Comparison of ENCODE assay signal across 8 mouse cellular contexts in genomic region chr1:132139416-132139864, GRCm38 (mm10). TPM values are rescaled to one million over a fixed set of nuclear protein-coding genes. Genes with fewer than 3 reads are reported as not detected.
DNase-seq lines count a peak whose midpoint lies in the region; ATAC-seq and TF ChIP-seq lines count a peak whose summit lies in the region.

Gene Cdk18, minus strand, starts transcription at chr1:132139684.

- H3K27ac ChIP-seq in embryonic facial prominence, embryonic 13.5 days: no peak within 1 kb of the TSS
- H3K27ac ChIP-seq in heart, embryonic 15.5 days: no peak within 1 kb of the TSS
- no peak within 1 kb of the TSS for H3K27ac ChIP-seq in liver, embryonic 16.5 days (ENCODE audit: low read length)
- H3K27ac ChIP-seq in neural tube, embryonic 13.5 days (replicated peaks): no peak within 1 kb of the TSS

- peak; percentile 53; the same call in 1 of the 2 replicates for ATAC-seq in embryonic facial prominence, embryonic 13.5 days (ENCODE audit: insufficient number of reproducible peaks, insufficient read depth, low FRiP score, low TSS enrichment, low read depth)
- peak; percentile 74 for ATAC-seq in heart, embryonic 15.5 days (replicated peaks; ENCODE audit: insufficient number of reproducible peaks, insufficient read depth, low FRiP score, low read depth)
- ATAC-seq in liver, embryonic 16.5 days (ENCODE audit: low read depth): peak; percentile 73
- no peak; the same call in 1 of the 2 replicates for ATAC-seq in neural tube, embryonic 13.5 days (ENCODE audit: low read depth)

- H3K36me3 ChIP-seq in E14TG2a.4 (ENCODE audit: insufficient read depth, low read length): no peaks in the 10 kb centered on the region
- H3K36me3 ChIP-seq in embryonic facial prominence, embryonic 13.5 days: no peaks in the 10 kb centered on the region
- no peaks in the 10 kb centered on the region for H3K36me3 ChIP-seq in heart, embryonic 15.5 days
- H3K36me3 ChIP-seq in liver, embryonic 16.5 days (ENCODE audit: control insufficient read depth, insufficient read depth): no peaks in the 10 kb centered on the region
- H3K36me3 ChIP-seq in neural tube, embryonic 13.5 days: no peaks in the 10 kb centered on the region

- WGBS in embryonic facial prominence, embryonic 13.5 days: under 1% methylated on average over 30 of the region's 30 CpGs
- WGBS in heart, embryonic 15.5 days: under 1% methylated on average over 30 of the region's 30 CpGs
- whole genome bisulfite sequencing in liver, embryonic 16.5 days (ENCODE audit: insufficient replicate concordance): under 1% methylated on average over 29 of the region's 30 CpGs
- WGBS in neural tube, embryonic 13.5 days: under 1% methylated on average over 30 of the region's 30 CpGs

- H3K4me2 ChIP-seq in embryonic facial prominence, embryonic 13.5 days: peak within 1 kb of the TSS; percentile 98
- peak within 1 kb of the TSS; percentile 100 for H3K4me2 ChIP-seq in heart, embryonic 15.5 days
- peak within 1 kb of the TSS; percentile 68 for H3K4me2 ChIP-seq in liver, embryonic 16.5 days (ENCODE audit: low read depth, low read length)
- H3K4me2 ChIP-seq in neural tube, embryonic 13.5 days: peak within 1 kb of the TSS; percentile 95

- H3K4me1 ChIP-seq in E14TG2a.4 (replicated peaks; ENCODE audit: low read depth, low read length): peaks cover 66% of the 10 kb centered on the region
- H3K4me1 ChIP-seq in embryonic facial prominence, embryonic 13.5 days: peaks cover 25% of the 10 kb centered on the region
- H3K4me1 ChIP-seq in heart, embryonic 15.5 days (replicated peaks): peaks cover 18% of the 10 kb centered on the region
- peaks cover 4% of the 10 kb centered on the region; the same call in 1 of the 2 replicates for H3K4me1 ChIP-seq in liver, embryonic 16.5 days (ENCODE audit: control insufficient read depth, low read depth, low read length)
- peaks cover 26% of the 10 kb centered on the region for H3K4me1 ChIP-seq in neural tube, embryonic 13.5 days (replicated peaks)

- H3K27me3 ChIP-seq in E14TG2a.4 (ENCODE audit: insufficient read depth, low read length): peaks cover 37% of the 10 kb centered on the region
- peaks cover 32% of the 10 kb centered on the region for H3K27me3 ChIP-seq in embryonic facial prominence, embryonic 13.5 days
- H3K27me3 ChIP-seq in heart, embryonic 15.5 days: 0 out of 2 replicates have a peak, but pooled peaks cover 6% of the 10 kb centered on the region
- peaks cover 21% of the 10 kb centered on the region for H3K27me3 ChIP-seq in liver, embryonic 16.5 days (ENCODE audit: control insufficient read depth, insufficient read depth, low read depth, low read length)
- peaks cover 28% of the 10 kb centered on the region for H3K27me3 ChIP-seq in neural tube, embryonic 13.5 days

- DNase-seq in adrenal gland, adult 2 months: peak; percentile 91
- peak; percentile 92 for DNase-seq in kidney, postnatal 14 days
- DNase-seq in right cerebral cortex, postnatal 4 days: no peak

- TF ChIP-seq CTCF in E14TG2a.4 (conservative IDR thresholded peaks at IDR 0.05; ENCODE audit: low read length): no peak

- H3K9ac ChIP-seq in embryonic facial prominence, embryonic 13.5 days: peak within 1 kb of the TSS; percentile 78
- peak within 1 kb of the TSS; percentile 66 for H3K9ac ChIP-seq in heart, embryonic 15.5 days
- peak within 1 kb of the TSS; percentile 56 for H3K9ac ChIP-seq in liver, embryonic 16.5 days (ENCODE audit: low read depth, low read length)
- H3K9ac ChIP-seq in neural tube, embryonic 13.5 days: peak within 1 kb of the TSS; percentile 72

- H3K9me3 ChIP-seq in E14TG2a.4 (ENCODE audit: low read length): no peaks in the 10 kb centered on the region
- H3K9me3 ChIP-seq in embryonic facial prominence, embryonic 13.5 days: no peaks in the 10 kb centered on the region
- no peaks in the 10 kb centered on the region for H3K9me3 ChIP-seq in heart, embryonic 15.5 days (replicated peaks)
- H3K9me3 ChIP-seq in liver, embryonic 16.5 days (replicated peaks; ENCODE audit: control insufficient read depth, low read length): no peaks in the 10 kb centered on the region
- no peaks in the 10 kb centered on the region for H3K9me3 ChIP-seq in neural tube, embryonic 13.5 days

- H3K4me3 ChIP-seq in E14TG2a.4 (replicated peaks; ENCODE audit: low read length): peak within 1 kb of the TSS; percentile 88
- H3K4me3 ChIP-seq in embryonic facial prominence, embryonic 13.5 days: peak within 1 kb of the TSS; percentile 64
- peak within 1 kb of the TSS; percentile 75 for H3K4me3 ChIP-seq in heart, embryonic 15.5 days
- peak within 1 kb of the TSS; percentile 63 for H3K4me3 ChIP-seq in liver, embryonic 16.5 days (ENCODE audit: low read depth, low read length)
- H3K4me3 ChIP-seq in neural tube, embryonic 13.5 days: peak within 1 kb of the TSS; percentile 50

RNA-seq across cellular contexts. Expression of gene Cdk18, which starts in this region (rescaled TPM):
- total RNA-seq in adrenal gland, adult 2 months (2021): 10 to 100 TPM; 14.9 to 22.5 TPM
- polyA plus RNA-seq in adrenal gland, adult 2 months (2012; rRNA removed): 36.3 and 42.5 TPM in 2 replicates
- polyA plus RNA-seq in embryonic facial prominence, embryonic 13.5 days (2015; fragmentation: Nextera tagmentation; extraction: Ambion mirVana): 2.3 and 2.8 TPM in 2 replicates
- polyA plus RNA-seq in heart, embryonic 15.5 days (2015; fragmentation: Nextera tagmentation; extraction: Ambion mirVana): 1.8 and 2.6 TPM in 2 replicates
- polyA plus RNA-seq in liver, embryonic 16.5 days (2015; fragmentation: Nextera tagmentation; extraction: Ambion mirVana): 1.3 and 1.4 TPM in 2 replicates
- 0.11 and 0.47 TPM in 2 replicates for polyA plus RNA-seq in neural tube, embryonic 13.5 days (2015; fragmentation: Nextera tagmentation; extraction: Ambion mirVana)
